Mouse (Mus musculus) 416B (cell line): Measurements from ENCODE around the gene Faap20.

Experiments
- DNase-seq: peaks from one replicate; pipeline ENCODE4 v3.0.0; 2011; ENCODE audit warnings: low read depth

Gene Faap20

DNA sequence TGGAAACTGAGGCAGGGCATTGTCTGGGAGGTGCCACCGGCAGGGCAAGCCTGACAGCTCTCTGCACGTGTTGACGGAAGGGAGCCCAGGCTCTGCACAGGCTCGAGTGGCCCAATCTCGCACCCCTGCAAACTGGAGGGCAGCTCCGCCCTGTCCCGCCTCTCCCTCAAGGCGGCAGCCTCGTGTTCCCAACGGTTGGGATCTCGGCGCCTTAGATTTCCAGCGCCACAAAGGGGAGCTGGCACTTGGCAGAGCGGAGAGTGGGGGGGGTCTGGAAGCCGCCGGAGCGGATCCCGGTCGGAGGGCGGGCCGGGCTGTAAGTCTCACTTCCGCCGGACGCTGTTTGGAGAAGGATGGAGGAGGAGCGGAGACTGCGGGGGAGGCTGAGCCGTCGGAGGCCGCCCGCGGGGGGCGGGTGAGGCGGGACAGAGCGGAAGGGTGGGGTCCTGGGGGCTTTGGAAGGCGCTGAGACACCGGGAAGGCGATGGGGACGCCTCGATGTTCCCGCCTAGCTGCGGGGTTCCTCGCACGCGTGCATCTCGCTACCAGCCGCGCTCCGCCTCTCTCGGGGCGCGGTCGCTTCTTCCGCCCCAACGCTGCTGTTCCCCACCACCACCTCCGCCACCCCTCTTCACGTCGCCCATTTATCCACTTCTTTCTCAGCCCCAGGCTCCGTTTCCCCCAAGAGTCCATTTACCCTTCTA, at the start of gene Faap20:
Faap20 (plus strand) TSS at position 155 of the 704 bp plus-strand sequence.
- DNase-seq: peak; percentile 87

DNA sequence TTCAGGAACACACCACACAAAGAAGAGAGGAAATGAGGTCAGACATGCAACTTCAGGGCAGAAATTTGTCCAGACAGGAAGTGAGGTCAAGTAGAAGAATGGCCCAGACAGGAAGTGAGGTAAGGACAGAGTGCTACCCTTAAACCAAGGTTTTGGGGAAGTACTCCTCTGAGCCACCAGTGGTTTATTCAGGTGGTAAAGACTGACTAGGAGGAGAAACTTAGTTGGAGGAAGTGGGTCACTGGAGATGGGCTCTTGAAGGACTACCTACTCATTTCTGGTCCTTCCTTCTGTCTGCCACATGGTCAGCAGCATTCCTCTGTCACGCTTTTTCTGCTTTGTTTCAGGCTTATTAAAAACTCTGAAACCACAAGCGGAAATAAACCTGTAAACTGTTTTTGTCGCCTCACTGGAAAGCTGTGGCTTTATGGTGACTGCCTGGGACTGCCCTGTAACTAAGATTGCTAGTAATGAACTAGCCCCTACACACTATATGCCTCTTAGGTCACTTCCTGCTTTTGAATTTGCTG, 48.7 kb upstream of the Faap20 start:
- peak; percentile 97 for DNase-seq

DNA sequence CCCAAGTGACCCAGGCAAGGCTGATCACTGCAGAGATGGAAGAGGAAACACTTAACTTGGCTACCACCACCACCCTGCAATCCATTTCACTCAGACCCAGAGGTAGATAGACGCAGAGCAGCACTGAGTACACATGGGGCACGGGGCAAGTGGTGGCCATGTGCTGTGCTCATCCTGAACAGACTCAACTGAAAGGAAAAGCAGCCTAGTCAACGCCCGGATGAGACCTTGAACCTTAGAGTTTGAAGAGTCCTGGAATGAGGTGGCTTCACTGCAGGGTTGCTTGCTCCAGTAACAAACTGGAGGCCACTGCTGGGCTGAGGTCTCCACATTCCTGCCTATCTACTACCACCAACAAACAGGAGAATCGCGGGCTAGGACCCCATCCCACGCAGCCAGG, 47.8 kb upstream of the Faap20 start:
- DNase-seq: no peak

DNA sequence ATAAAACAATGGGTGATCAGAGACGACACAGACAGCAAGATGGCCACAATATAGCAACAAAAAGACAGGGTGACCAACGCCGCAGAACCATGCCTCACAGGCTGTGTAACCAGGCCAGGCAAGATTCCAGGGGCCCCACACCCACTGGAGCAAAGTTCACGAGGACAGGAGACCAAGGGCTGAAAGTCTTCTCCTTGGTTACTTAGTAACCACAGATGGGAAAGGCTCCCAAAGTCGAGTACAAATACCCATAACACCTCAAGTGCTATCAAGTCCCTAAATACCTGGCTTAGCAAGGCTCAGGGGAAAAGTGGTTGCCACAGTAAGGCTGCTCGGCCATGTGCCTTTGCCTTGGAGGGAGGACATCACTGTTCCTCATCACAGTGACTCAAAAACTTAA, 43.7 kb upstream of the Faap20 start:
- no peak for DNase-seq

DNA sequence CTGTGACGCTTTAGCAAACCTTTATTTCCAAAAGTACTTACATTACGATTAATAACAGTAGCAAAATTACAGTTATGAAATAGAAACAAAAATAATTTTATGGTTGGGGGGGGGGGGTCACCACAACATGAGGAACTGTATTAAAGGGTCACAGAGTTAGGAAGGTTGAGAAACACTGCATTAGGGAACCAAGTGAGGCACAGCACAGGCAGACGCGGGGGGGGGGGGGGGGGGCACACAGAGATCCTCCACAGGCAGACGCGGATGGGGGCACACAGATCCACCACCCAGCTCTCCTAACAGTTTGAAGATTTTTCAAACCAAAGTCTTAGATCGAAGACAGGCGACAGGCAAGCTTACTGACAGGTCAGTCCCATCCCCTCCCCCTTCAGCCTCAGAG, 43.1 kb upstream of the Faap20 start:
- no peak for DNase-seq

DNA sequence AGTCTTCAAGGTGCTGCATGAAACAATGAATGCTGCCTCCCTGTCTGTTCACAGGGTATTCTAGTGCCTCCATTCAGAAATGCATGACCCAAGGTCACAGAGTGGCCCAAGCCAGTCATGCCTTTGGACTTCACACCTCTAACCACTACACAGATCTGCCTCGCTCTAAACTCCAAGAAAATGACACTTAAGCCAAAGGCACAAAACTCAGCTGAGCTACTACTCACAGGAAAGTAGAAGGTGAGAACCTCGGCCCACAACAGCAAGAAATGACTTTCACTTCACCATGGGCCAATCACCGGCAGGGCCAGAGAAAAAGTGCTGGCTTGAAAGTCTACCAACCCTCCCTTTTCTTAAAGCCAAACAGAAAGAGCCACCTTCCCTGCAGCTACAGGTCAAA, 41.8 kb upstream of the Faap20 start:
- DNase-seq: no peak

DNA sequence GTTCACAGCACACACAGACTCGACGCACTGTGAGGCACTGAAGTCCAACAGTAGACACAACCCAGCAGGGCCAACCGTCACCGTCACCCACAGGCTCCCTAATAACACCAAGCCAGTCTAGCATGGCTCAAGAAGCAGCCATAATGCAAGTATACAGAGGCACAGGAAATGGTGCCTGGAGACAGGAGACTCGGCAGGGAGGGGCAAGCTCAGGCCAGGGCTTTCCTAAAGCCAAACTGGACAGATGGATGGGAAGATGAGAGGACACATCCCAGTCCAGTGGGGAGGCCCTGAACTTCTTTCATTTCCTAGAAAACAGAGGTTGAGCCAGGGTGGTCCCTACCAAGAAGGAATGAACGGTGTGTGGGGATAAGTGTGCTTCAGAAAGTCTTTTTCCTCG, 41.0 kb upstream of the Faap20 start:
- DNase-seq: no peak

DNA sequence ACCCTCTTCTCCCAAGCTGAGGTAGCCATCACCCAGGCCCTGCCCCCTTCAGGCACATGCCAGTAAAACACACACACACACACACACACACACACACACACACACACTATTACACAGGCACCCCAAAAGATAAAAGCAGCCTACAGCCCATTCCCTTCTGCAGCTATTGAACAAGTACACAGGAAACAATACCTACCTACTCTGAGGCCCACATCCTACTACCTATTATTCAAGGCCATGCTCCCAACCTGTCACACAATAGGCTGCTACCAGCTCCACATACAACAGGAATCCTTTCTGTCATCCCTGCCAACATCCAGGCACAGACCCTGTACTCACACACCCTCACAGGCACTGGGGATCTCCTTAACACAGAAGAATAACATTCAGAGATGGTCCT, 40.5 kb upstream of the Faap20 start:
- no peak for DNase-seq

DNA sequence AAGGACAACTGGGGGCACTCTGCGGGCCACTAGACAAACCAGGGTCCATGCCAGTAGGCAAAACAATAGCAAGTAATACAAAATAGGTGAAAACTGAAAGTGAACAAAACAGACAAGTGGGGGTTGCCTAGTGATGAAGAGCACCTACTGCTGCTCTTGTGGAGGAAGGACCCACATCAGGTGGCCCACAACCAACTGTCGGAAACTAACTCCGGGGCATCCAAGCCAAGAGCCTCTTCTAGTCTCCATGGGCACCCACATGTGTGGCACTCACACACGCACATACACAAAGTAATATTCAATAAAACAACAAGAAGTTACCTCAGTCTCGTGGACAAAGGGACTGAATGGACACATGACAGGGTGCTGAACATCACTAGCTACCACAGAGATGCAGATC, 40.1 kb upstream of the Faap20 start:
- no peak for DNase-seq

DNA sequence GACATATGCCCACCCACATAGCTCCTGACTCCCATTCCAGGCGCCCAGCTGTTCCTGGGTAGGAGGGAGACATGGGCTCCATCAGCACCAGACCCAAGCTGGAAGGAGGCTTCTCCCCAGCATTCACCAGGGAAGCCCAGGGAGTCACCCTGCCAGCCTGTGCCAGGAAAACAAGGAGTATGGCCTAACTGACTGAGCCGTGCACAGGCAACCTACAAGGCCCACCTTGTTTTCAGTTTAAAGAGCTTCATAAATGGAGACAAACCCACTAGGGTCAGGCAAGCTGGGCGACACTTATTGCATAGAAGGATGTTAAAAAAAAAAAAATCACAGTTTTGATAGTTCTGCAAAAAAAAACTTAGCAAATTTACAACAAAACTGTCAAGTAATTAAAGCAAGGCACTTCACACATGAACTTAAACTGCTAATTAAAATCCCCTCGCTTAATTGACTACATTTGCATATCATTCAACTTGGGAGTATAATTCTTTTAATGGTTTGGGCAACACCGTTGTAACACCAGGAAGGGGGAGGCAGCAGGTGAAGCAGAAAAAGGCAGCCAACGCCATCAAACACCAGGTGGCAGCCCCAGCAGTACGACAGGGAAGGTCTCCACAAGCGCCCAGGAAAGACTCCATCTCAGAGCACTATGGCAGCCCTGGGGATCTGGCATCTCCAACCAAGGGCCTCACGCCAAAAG, 36.4 kb upstream of the Faap20 start:
- DNase-seq: no peak

DNA sequence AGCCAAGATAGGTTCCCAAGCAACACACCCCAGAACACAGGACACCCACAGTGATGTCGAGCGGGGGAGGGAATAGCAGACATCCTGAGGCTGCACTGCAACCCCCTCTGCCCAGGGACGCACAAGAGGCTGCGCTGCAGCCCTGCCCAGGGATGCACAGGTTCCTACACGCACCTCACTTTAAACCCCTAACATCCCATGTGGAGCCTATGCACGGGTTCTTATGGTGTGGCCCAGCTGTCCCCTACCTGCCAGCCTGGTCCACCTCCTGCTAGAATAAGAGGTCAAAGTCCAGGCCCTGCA, 35.9 kb upstream of the Faap20 start:
- no peak for DNase-seq

DNA sequence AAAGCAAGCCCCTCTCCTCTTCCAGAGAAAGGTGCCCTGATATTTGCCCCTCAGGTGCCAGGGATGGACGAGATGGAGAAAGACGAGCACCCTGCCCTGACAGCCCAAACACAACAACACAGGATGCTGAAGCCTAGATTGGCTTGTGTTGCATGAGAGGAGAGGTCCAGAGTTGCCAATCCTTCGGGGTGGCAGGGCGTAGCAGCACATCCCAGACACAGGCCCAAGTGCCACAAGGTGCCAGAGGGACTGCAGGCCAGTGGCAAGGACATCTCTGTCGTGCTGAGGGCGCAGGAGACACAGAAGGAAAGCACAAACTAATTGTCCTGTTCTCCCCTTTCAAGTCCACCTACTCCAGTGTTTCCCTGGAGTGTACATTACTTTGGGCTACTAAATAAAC, 35.4 kb upstream of the Faap20 start:
- no peak for DNase-seq

DNA sequence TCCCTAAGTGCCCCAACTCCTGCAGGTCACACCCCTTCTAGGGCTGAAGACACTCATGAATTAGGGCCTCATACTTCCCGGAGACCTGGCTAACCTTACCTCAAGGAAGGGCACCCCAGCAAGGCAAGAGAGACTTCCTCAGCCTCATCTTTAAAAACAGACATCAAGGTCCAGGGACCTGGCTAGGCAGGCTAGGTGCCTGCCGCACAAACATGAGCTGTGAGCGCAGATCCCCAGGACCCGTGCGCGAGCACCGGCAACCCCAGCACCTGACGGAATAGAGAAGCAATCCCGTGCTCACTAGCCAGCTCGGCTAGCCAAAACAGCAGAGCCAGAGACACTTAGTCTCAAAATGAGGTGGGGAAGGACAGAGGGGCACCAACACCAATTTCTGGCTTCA, 34.8 kb upstream of the Faap20 start:
- no peak for DNase-seq

DNA sequence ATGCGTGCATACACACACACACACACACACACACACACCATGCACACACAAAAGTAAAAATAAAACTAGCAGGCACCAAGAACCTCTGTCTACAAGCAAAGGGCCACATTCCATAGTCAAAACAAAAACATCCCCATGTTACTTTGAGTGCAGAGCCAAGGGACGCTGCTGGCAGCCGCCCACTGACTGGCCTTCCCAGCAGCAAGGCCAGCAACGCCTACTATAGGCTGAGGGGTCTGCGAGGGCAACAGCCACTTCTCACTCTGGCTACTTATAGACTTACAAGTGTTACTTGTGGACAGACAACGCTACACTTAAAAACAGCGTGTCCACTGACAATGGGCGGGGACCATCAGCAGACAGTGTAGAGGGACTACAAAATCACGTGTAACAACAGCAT, 34.4 kb upstream of the Faap20 start:
- no peak for DNase-seq

DNA sequence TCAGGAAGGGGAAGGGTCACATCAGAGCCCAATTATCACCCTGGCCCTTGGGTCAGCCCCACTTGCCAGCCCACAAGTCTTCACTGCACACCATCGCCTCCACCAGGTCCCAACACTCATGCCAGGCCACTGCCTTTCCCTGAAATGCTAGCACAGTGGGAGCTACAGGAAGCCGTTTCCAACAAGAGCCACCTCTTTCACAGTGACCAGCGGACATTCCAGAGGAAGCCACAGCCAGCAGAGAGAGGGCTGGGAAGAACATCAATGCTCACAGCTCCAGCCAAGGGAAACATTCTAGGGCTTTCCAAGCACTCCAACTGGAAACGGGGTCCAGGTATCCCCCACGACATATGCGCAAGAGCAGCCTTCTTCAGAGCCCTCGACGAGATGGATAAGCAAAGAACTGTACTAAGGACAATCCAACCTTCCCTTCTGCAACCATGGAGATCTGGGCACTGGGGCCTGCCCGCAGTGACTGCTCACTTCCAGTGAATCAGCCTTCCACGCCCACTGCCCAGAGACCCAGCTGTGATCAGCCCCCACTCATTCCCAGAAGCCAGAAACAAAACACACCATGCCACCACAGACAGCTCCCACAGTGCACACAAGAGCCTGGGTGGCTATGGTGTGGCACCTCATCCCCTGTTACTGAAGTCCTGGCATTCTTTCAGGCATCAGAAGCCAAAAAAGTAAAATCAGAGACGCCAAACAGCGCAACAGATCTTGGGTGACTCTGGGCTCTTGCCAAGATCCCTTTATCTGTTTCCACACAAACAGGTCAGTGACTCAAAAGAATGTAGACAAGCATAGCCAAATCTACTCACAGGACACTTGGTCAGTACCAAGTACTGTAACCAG, 33.6 kb upstream of the Faap20 start:
- peak; percentile 47 for DNase-seq

DNA sequence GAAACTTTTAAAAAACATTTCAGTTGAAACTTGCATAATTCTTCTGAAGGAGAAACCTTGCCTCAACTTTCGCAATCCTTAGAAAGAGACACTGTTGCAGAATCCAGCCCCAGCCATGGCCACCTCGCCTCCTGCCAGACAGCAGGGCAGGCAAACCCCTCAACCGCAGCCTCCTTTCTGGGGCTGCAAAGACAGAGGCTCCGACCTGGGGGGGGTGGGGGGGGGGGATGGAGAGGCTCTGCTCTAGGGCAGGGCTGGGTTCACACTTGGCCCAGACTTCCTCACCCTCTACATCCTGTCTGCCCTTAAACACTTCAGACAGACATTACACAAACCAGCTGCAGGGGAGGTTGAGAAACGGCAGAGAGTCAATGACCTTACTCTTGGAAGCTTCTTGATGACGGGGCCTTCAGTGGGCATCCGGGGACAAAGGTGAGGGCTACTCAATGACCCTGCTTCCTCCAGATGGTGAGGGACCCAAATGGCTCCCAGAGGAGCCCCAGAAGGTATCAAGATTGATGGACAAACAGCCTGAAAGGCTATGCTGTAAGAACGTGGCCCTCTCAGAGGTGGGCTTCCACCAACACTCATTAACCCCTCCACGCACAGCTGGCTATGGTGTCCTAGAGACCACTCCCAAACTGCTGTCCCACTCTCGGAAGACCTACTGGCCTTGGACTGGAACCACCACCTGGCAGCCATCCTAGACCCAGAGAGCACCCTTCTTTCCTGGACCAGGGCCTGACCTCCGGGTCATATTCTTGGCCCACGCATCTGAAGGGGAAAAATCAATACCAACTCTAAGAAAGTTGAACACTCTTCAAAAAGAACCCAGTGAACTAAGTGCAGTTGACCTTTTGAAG, 32.1 kb upstream of the Faap20 start:
- DNase-seq: peak; percentile 94

DNA sequence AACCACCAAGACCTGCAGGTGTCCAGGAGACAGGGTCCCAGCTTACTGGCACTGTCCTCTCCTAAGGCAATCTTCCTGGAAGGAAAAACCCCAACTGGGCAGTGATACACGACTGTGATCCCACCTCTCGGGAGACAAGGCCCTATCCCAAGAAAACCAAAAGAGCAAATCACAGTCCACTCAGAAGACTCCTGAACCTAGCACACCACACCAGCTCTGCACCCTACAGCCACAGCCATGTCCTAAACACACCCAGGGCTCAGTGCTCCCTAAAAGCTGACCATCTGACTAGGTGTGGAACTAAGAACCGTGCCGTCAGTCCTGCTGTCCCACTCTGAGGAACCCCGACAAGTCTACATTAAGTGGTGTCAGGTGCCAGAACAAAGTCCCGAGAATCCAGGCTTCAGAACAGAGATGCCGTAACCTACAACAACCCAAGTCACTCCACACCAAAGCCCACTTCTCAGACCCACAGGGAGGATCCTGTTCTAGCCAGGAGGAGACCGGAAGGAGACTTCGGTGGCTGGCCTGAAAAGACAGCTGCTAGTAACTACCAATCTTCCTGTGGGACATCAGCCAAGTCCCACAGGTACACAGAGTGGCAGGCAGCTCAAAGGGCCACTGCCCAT, 31.4 kb upstream of the Faap20 start:
- DNase-seq: no peak

DNA sequence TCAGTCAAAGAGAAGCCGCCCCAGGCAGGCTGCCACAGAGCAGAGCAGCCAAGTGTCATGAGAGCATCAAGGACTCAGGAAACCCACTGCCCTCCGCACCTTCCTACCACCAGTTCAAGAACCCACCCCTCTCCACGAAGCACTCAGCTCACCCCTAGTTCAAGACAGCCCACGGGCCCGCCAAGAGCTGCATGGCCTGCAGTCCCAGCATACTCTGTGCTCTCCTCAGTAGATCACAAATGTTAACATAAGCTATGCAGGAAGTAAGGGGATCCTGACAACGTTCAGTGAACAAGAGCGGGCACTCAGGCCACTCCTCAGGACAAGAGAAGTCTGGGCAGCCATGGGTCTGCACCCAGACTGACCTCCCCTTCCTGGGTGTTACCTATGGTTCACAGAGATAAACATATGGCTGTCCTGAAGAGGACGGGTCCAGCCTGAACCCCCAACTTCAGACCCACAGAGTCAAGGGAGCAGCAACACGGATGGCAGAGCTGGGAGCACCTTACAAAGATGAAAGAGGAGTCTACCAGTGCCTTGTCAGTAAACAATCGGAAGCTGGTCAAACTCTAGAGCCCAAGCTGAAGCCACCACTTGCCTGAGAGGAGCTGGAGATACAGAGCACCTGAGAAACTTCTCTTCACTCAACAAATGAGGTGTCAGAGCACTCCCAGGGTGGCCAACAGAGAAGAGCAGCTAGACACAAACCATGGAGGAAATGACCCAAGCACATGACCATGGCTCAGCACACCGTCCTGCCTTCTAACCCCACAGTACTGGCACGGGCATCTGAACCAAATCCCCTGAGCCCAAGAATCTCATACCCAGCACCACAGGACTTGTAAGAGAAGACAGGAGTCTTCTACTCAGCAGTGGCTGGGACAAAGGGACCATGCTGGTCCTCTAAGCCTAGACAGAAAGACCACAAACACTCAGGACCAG, 30.1 kb upstream of the Faap20 start:
- peak; percentile 47 for DNase-seq

DNA sequence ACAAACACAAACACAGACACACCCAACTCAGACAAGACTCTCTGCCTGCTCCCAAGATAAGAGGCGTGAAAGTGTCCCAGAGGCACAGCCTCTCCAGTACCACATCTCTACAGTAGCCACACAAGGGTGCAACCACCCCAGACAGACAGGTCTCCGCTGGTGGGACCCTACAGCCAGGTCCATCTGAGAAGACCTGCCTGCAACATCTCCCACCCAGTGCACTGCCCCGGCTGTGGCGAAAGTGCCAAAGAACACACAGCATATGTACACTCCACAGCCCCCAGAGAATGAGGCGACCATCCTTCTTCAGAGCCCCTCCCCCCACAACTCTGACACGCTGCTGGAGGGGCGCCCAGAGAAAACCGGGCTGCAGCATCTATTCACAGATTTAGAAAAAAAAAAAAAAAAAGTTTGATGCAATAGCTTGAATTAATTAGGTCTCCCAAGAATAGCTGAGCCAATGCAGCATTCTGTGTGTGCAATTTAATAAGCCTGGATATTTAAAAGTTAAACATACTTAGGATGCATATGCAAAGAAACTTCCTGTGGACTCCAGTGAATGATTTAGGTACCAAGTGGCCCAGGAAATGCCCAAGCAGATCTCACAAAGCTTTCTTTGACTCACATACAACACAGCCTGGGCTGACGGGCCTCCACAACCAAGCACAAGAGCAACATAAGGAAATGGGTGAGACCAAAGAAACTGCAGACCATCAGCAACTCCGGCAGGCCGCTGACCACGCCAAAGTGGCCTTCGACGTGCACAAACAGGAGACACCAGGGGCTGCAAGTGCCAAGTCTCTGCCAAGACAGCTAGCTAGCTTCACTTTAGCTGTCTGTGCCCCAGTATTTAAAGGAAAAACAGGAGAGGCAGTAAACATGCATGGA, 29.1 kb upstream of the Faap20 start:
- peak; percentile 23 for DNase-seq
